Mouse (Mus musculus): ENCODE results near the gene Sash1. TPM values are rescaled to one million over a fixed set of nuclear protein-coding genes. Genes with fewer than 3 reads are reported as not detected.
A peak's percentile ranks its signal among the peaks of the same experiment; 100 is the strongest.

The Sash1 gene
- polyA plus RNA-seq, 1 experiment from 2014 or later, result 0.77 TPM

GRCm38 (mm10) chr10:8921098-8921693, 35.3 kb upstream of the Sash1 start:
- DNase-seq (no peak), ATAC-seq (ENCODE audit: low read depth) (no peak)
- no peaks in the 10 kb centered on the region for H3K27me3 ChIP-seq
- H3K27ac ChIP-seq, result no peak overlapping the region
- H3K36me3 ChIP-seq, result no peaks in the 10 kb centered on the region
- H3K4me3 ChIP-seq (replicated peaks), result no peak overlapping the region
- H3K9me3 ChIP-seq (replicated peaks), result no peaks in the 10 kb centered on the region
- no peak overlapping the region for H3K9ac ChIP-seq
- 68% methylated on average over 11 of the region's 11 CpGs for WGBS (ENCODE audit: insufficient replicate concordance)
- H3K4me2 ChIP-seq, result no peak overlapping the region
- no peaks in the 10 kb centered on the region for H3K4me1 ChIP-seq (replicated peaks)

GRCm38 (mm10) chr10:8917798-8918197, 31.9 kb upstream of the Sash1 start:
- 14% methylated on average over 2 of the region's 2 CpGs for WGBS (ENCODE audit: insufficient replicate concordance)
- no peak overlapping the region for H3K4me2 ChIP-seq
- no peak overlapping the region for H3K4me3 ChIP-seq (replicated peaks)
- no peak overlapping the region for H3K9ac ChIP-seq
- no peaks in the 10 kb centered on the region for H3K4me1 ChIP-seq (replicated peaks)
- ATAC-seq (ENCODE audit: low read depth), result no peak
- DNase-seq, result no peak
- no peaks in the 10 kb centered on the region for H3K36me3 ChIP-seq
- H3K27ac ChIP-seq, result no peak overlapping the region
- H3K9me3 ChIP-seq (replicated peaks), result no peaks in the 10 kb centered on the region
- no peaks in the 10 kb centered on the region for H3K27me3 ChIP-seq

GRCm38 (mm10) chr10:8917350-8917749, 31.5 kb upstream of the Sash1 start:
- H3K27ac ChIP-seq, result no peak overlapping the region
- H3K9me3 ChIP-seq (replicated peaks), result no peaks in the 10 kb centered on the region
- no peaks in the 10 kb centered on the region for H3K4me1 ChIP-seq (replicated peaks)
- ATAC-seq (ENCODE audit: low read depth), result no peak
- no peaks in the 10 kb centered on the region for H3K27me3 ChIP-seq
- no peak overlapping the region for H3K4me2 ChIP-seq
- DNase-seq, result no peak
- 47% methylated on average over 4 of the region's 4 CpGs for WGBS (ENCODE audit: insufficient replicate concordance)
- no peak overlapping the region for H3K4me3 ChIP-seq (replicated peaks)
- H3K36me3 ChIP-seq, result no peaks in the 10 kb centered on the region
- no peak overlapping the region for H3K9ac ChIP-seq

- no peaks in the 10 kb centered on the region for H3K4me1 ChIP-seq (replicated peaks)
- no peak overlapping the region for H3K27ac ChIP-seq
- H3K36me3 ChIP-seq, result no peaks in the 10 kb centered on the region
- no peak overlapping the region for H3K4me3 ChIP-seq (replicated peaks)
- 58% methylated on average over 5 of the region's 5 CpGs for WGBS (ENCODE audit: insufficient replicate concordance)
- no peaks in the 10 kb centered on the region for H3K27me3 ChIP-seq
- H3K9ac ChIP-seq, result no peak overlapping the region
- no peak overlapping the region for H3K4me2 ChIP-seq
- ATAC-seq (ENCODE audit: low read depth) (no peak), DNase-seq (no peak)
- no peaks in the 10 kb centered on the region for H3K9me3 ChIP-seq (replicated peaks)
Measured at GRCm38 (mm10) chr10:8915755-8916154, 29.9 kb upstream of the Sash1 start.

- Histone ChIP-seq H3K4me1 (replicated peaks) (no peaks in the 10 kb centered on the region), H3K4me3 (replicated peaks) (no peak overlapping the region), H3K9me3 (replicated peaks) (no peaks in the 10 kb centered on the region), H3K4me2 (no peak overlapping the region), H3K36me3 (no peaks in the 10 kb centered on the region), H3K27me3 (no peaks in the 10 kb centered on the region), H3K27ac (no peak overlapping the region), H3K9ac (no peak overlapping the region)
- WGBS (ENCODE audit: insufficient replicate concordance), result 58% methylated on average over 4 of the region's 4 CpGs
- ATAC-seq (ENCODE audit: low read depth), result no peak
- no peak for DNase-seq
Measured at GRCm38 (mm10) chr10:8913904-8914303, 28.0 kb upstream of the Sash1 start.

GRCm38 (mm10) chr10:8912706-8913275, 26.9 kb upstream of the Sash1 start:
- H3K4me3 ChIP-seq (replicated peaks), result no peak overlapping the region
- DNase-seq (no peak), ATAC-seq (ENCODE audit: low read depth) (no peak)
- H3K4me2 ChIP-seq, result no peak overlapping the region
- no peaks in the 10 kb centered on the region for H3K36me3 ChIP-seq
- H3K9ac ChIP-seq, result no peak overlapping the region
- no peaks in the 10 kb centered on the region for H3K4me1 ChIP-seq (replicated peaks)
- 44% methylated on average over 5 of the region's 5 CpGs for WGBS (ENCODE audit: insufficient replicate concordance)
- no peaks in the 10 kb centered on the region for H3K27me3 ChIP-seq
- H3K9me3 ChIP-seq (replicated peaks), result no peaks in the 10 kb centered on the region
- no peak overlapping the region for H3K27ac ChIP-seq

GRCm38 (mm10) chr10:8912213-8912612, 26.3 kb upstream of the Sash1 start:
- Histone ChIP-seq H3K27me3 (no peaks in the 10 kb centered on the region), H3K4me2 (no peak overlapping the region), H3K9me3 (replicated peaks) (no peaks in the 10 kb centered on the region), H3K4me1 (replicated peaks) (no peaks in the 10 kb centered on the region), H3K9ac (no peak overlapping the region), H3K4me3 (replicated peaks) (no peak overlapping the region), H3K27ac (no peak overlapping the region), H3K36me3 (no peaks in the 10 kb centered on the region)
- ATAC-seq (ENCODE audit: low read depth) (peak; percentile 47), DNase-seq (no peak)
- WGBS (ENCODE audit: insufficient replicate concordance), result 19% methylated on average over 4 of the region's 4 CpGs

- no peaks in the 10 kb centered on the region for H3K4me1 ChIP-seq (replicated peaks)
- DNase-seq (no peak), ATAC-seq (ENCODE audit: low read depth) (no peak)
- no peaks in the 10 kb centered on the region for H3K9me3 ChIP-seq (replicated peaks)
- H3K4me3 ChIP-seq (replicated peaks), result no peak overlapping the region
- no peaks in the 10 kb centered on the region for H3K27me3 ChIP-seq
- H3K4me2 ChIP-seq, result no peak overlapping the region
- no peak overlapping the region for H3K9ac ChIP-seq
- no peak overlapping the region for H3K27ac ChIP-seq
- 66% methylated on average over 16 of the region's 16 CpGs for WGBS (ENCODE audit: insufficient replicate concordance)
- no peaks in the 10 kb centered on the region for H3K36me3 ChIP-seq
Measured at GRCm38 (mm10) chr10:8910237-8910990, 24.5 kb upstream of the Sash1 start.

GRCm38 (mm10) chr10:8903086-8903485, 17.2 kb upstream of the Sash1 start:
- H3K4me1 ChIP-seq (replicated peaks), result no peaks in the 10 kb centered on the region
- WGBS (ENCODE audit: insufficient replicate concordance), result 75% methylated on average over 6 of the region's 6 CpGs
- no peak overlapping the region for H3K9ac ChIP-seq
- no peak for ATAC-seq (ENCODE audit: low read depth)
- H3K4me2 ChIP-seq, result no peak overlapping the region
- H3K27me3 ChIP-seq, result no peaks in the 10 kb centered on the region
- no peak for DNase-seq
- no peak overlapping the region for H3K27ac ChIP-seq
- H3K9me3 ChIP-seq (replicated peaks), result no peaks in the 10 kb centered on the region
- no peak overlapping the region for H3K4me3 ChIP-seq (replicated peaks)
- no peaks in the 10 kb centered on the region for H3K36me3 ChIP-seq

GRCm38 (mm10) chr10:8902412-8902811, 16.5 kb upstream of the Sash1 start:
- Histone ChIP-seq H3K9ac (no peak overlapping the region), H3K36me3 (no peaks in the 10 kb centered on the region), H3K4me3 (replicated peaks) (no peak overlapping the region), H3K27me3 (no peaks in the 10 kb centered on the region), H3K4me1 (replicated peaks) (no peaks in the 10 kb centered on the region), H3K27ac (no peak overlapping the region), H3K9me3 (replicated peaks) (no peaks in the 10 kb centered on the region), H3K4me2 (no peak overlapping the region)
- ATAC-seq (ENCODE audit: low read depth) (no peak), DNase-seq (no peak)
- 61% methylated on average over 7 of the region's 7 CpGs for WGBS (ENCODE audit: insufficient replicate concordance)

- H3K4me1 ChIP-seq (replicated peaks), result no peaks in the 10 kb centered on the region
- H3K4me3 ChIP-seq (replicated peaks), result no peak overlapping the region
- 64% methylated on average over 8 of the region's 8 CpGs for WGBS (ENCODE audit: insufficient replicate concordance)
- ATAC-seq (ENCODE audit: low read depth), result no peak
- H3K9ac ChIP-seq, result no peak overlapping the region
- H3K9me3 ChIP-seq (replicated peaks), result no peaks in the 10 kb centered on the region
- H3K27me3 ChIP-seq, result no peaks in the 10 kb centered on the region
- no peaks in the 10 kb centered on the region for H3K36me3 ChIP-seq
- H3K4me2 ChIP-seq, result no peak overlapping the region
- no peak for DNase-seq
- H3K27ac ChIP-seq, result no peak overlapping the region
Measured at GRCm38 (mm10) chr10:8898831-8899511, 13.1 kb upstream of the Sash1 start.

All from liver, embryonic 13.5 days (tissue).